Mouse (Mus musculus): ENCODE results near the gene Pard6b. TPM values are rescaled to one million over a fixed set of nuclear protein-coding genes. Genes with fewer than 3 reads are reported as not detected.

The Pard6b gene
- 7.5 TPM in 2 replicates for polyA plus RNA-seq (2015; fragmentation: Nextera tagmentation; extraction: Ambion mirVana)

GRCm38 (mm10) chr2:168080431-168081246 is at the start of gene Pard6b:
Gene Pard6b, plus strand, starts transcription at chr2:168081004.
- peaks cover 23% of the 10 kb centered on the region for H3K4me1 ChIP-seq
- peak within 1 kb of the TSS; percentile 96 for H3K27ac ChIP-seq
- H3K27me3 ChIP-seq (replicated peaks), result 0 out of 2 replicates have a peak, but pooled peaks cover 3% of the 10 kb centered on the region
- H3K9ac ChIP-seq, result peak within 1 kb of the TSS; percentile 83
- no peaks in the 10 kb centered on the region for H3K9me3 ChIP-seq
- ATAC-seq (replicated peaks), result peak; percentile 96
- WGBS, result under 1% methylated on average over 94 of the region's 110 CpGs
- H3K36me3 ChIP-seq (replicated peaks), result no peaks in the 10 kb centered on the region
- peak within 1 kb of the TSS; percentile 82 for H3K4me3 ChIP-seq
- peak within 1 kb of the TSS; percentile 79 for H3K4me2 ChIP-seq

- no peak overlapping the region for H3K4me2 ChIP-seq
- H3K4me3 ChIP-seq, result no peak overlapping the region
- no peaks in the 10 kb centered on the region for H3K36me3 ChIP-seq (replicated peaks)
- no peak for ATAC-seq (replicated peaks)
- H3K9me3 ChIP-seq, result no peaks in the 10 kb centered on the region
- H3K27ac ChIP-seq, result no peak overlapping the region
- no peaks in the 10 kb centered on the region for H3K27me3 ChIP-seq (replicated peaks)
- no peaks in the 10 kb centered on the region for H3K4me1 ChIP-seq
- WGBS, result 86% methylated on average over 2 of the region's 2 CpGs
- no peak overlapping the region for H3K9ac ChIP-seq
Measured at GRCm38 (mm10) chr2:168031842-168032241, 49.0 kb upstream of the Pard6b start.

- H3K4me2 ChIP-seq, result no peak overlapping the region
- H3K4me1 ChIP-seq, result no peaks in the 10 kb centered on the region
- H3K9me3 ChIP-seq, result no peaks in the 10 kb centered on the region
- ATAC-seq (replicated peaks), result no peak
- H3K4me3 ChIP-seq, result no peak overlapping the region
- no peak overlapping the region for H3K9ac ChIP-seq
- no peaks in the 10 kb centered on the region for H3K27me3 ChIP-seq (replicated peaks)
- H3K27ac ChIP-seq, result no peak overlapping the region
- 53% methylated on average over 10 of the region's 10 CpGs for WGBS
- no peaks in the 10 kb centered on the region for H3K36me3 ChIP-seq (replicated peaks)
Measured at GRCm38 (mm10) chr2:168033905-168034304, 46.9 kb upstream of the Pard6b start.

GRCm38 (mm10) chr2:168035907-168036306 is 44.9 kb upstream of the Pard6b start:
- 84% methylated on average over 6 of the region's 6 CpGs for WGBS
- no peak for ATAC-seq (replicated peaks)
- no peak overlapping the region for H3K27ac ChIP-seq
- H3K9ac ChIP-seq, result no peak overlapping the region
- H3K36me3 ChIP-seq (replicated peaks), result no peaks in the 10 kb centered on the region
- no peak overlapping the region for H3K4me3 ChIP-seq
- no peaks in the 10 kb centered on the region for H3K4me1 ChIP-seq
- no peak overlapping the region for H3K4me2 ChIP-seq
- no peaks in the 10 kb centered on the region for H3K9me3 ChIP-seq
- no peaks in the 10 kb centered on the region for H3K27me3 ChIP-seq (replicated peaks)

- Histone ChIP-seq H3K9ac (no peak overlapping the region), H3K4me1 (no peaks in the 10 kb centered on the region), H3K4me3 (no peak overlapping the region), H3K4me2 (no peak overlapping the region), H3K27ac (no peak overlapping the region), H3K9me3 (no peaks in the 10 kb centered on the region), H3K27me3 (replicated peaks) (no peaks in the 10 kb centered on the region), H3K36me3 (replicated peaks) (no peaks in the 10 kb centered on the region)
- WGBS, result 56% methylated on average over 3 of the region's 3 CpGs
- no peak for ATAC-seq (replicated peaks)
Measured at GRCm38 (mm10) chr2:168037063-168037462, 43.7 kb upstream of the Pard6b start.

- no peak overlapping the region for H3K4me3 ChIP-seq
- H3K36me3 ChIP-seq (replicated peaks), result no peaks in the 10 kb centered on the region
- H3K9me3 ChIP-seq, result no peaks in the 10 kb centered on the region
- no peaks in the 10 kb centered on the region for H3K27me3 ChIP-seq (replicated peaks)
- no peak overlapping the region for H3K27ac ChIP-seq
- H3K4me1 ChIP-seq, result peaks cover 3% of the 10 kb centered on the region; the same call in 1 of the 2 replicates
- H3K9ac ChIP-seq, result no peak overlapping the region
- H3K4me2 ChIP-seq, result no peak overlapping the region
- no peak for ATAC-seq (replicated peaks)
- 20% methylated on average over 3 of the region's 3 CpGs for WGBS
Measured at GRCm38 (mm10) chr2:168040751-168041150, 40.1 kb upstream of the Pard6b start.

GRCm38 (mm10) chr2:168042019-168042418 is 38.8 kb upstream of the Pard6b start:
- WGBS, result 78% methylated on average over 6 of the region's 6 CpGs
- H3K4me3 ChIP-seq, result no peak overlapping the region
- H3K4me1 ChIP-seq, result peaks cover 4% of the 10 kb centered on the region; the same call in 1 of the 2 replicates
- H3K36me3 ChIP-seq (replicated peaks), result no peaks in the 10 kb centered on the region
- no peak for ATAC-seq (replicated peaks)
- no peaks in the 10 kb centered on the region for H3K27me3 ChIP-seq (replicated peaks)
- H3K27ac ChIP-seq, result no peak overlapping the region
- H3K4me2 ChIP-seq, result no peak overlapping the region
- no peak overlapping the region for H3K9ac ChIP-seq
- H3K9me3 ChIP-seq, result no peaks in the 10 kb centered on the region

- Histone ChIP-seq H3K4me1 (peaks cover 12% of the 10 kb centered on the region), H3K9me3 (no peaks in the 10 kb centered on the region), H3K4me2 (no peak overlapping the region), H3K9ac (no peak overlapping the region), H3K4me3 (no peak overlapping the region), H3K27ac (no peak overlapping the region), H3K36me3 (replicated peaks) (no peaks in the 10 kb centered on the region), H3K27me3 (replicated peaks) (peaks cover 11% of the 10 kb centered on the region)
- WGBS, result 78% methylated on average over 10 of the region's 10 CpGs
- no peak for ATAC-seq (replicated peaks)
Measured at GRCm38 (mm10) chr2:168044681-168045287, 36.0 kb upstream of the Pard6b start.

GRCm38 (mm10) chr2:168045357-168045756 is 35.4 kb upstream of the Pard6b start:
- H3K4me2 ChIP-seq, result no peak overlapping the region
- peaks cover 17% of the 10 kb centered on the region for H3K4me1 ChIP-seq
- WGBS, result 55% methylated on average over 13 of the region's 13 CpGs
- H3K9me3 ChIP-seq, result no peaks in the 10 kb centered on the region
- H3K9ac ChIP-seq, result no peak overlapping the region
- H3K27ac ChIP-seq, result no peak overlapping the region
- H3K4me3 ChIP-seq, result no peak overlapping the region
- ATAC-seq (replicated peaks), result no peak
- peaks cover 16% of the 10 kb centered on the region for H3K27me3 ChIP-seq (replicated peaks)
- no peaks in the 10 kb centered on the region for H3K36me3 ChIP-seq (replicated peaks)

GRCm38 (mm10) chr2:168045771-168046170 is 35.0 kb upstream of the Pard6b start:
- no peaks in the 10 kb centered on the region for H3K9me3 ChIP-seq
- no peak overlapping the region for H3K4me2 ChIP-seq
- H3K36me3 ChIP-seq (replicated peaks), result no peaks in the 10 kb centered on the region
- no peak overlapping the region for H3K9ac ChIP-seq
- ATAC-seq (replicated peaks), result no peak
- H3K27me3 ChIP-seq (replicated peaks), result peaks cover 20% of the 10 kb centered on the region
- H3K27ac ChIP-seq, result no peak overlapping the region
- H3K4me3 ChIP-seq, result no peak overlapping the region
- peaks cover 21% of the 10 kb centered on the region for H3K4me1 ChIP-seq
- 11% methylated on average over 5 of the region's 5 CpGs for WGBS

GRCm38 (mm10) chr2:168046467-168046866 is 34.3 kb upstream of the Pard6b start:
- no peak overlapping the region for H3K4me3 ChIP-seq
- 76% methylated on average over 4 of the region's 4 CpGs for WGBS
- peaks cover 27% of the 10 kb centered on the region for H3K27me3 ChIP-seq (replicated peaks)
- no peaks in the 10 kb centered on the region for H3K36me3 ChIP-seq (replicated peaks)
- no peaks in the 10 kb centered on the region for H3K9me3 ChIP-seq
- no peak overlapping the region for H3K27ac ChIP-seq
- H3K4me1 ChIP-seq, result peaks cover 21% of the 10 kb centered on the region
- no peak for ATAC-seq (replicated peaks)
- H3K9ac ChIP-seq, result no peak overlapping the region
- no peak overlapping the region for H3K4me2 ChIP-seq

GRCm38 (mm10) chr2:168049002-168049635 is 31.7 kb upstream of the Pard6b start:
- no peak for ATAC-seq (replicated peaks)
- H3K4me1 ChIP-seq, result peaks cover 21% of the 10 kb centered on the region
- H3K9me3 ChIP-seq, result no peaks in the 10 kb centered on the region
- H3K4me2 ChIP-seq, result peak overlapping the region; percentile 81; the same call in 1 of the 2 replicates
- H3K9ac ChIP-seq, result no peak overlapping the region
- H3K27me3 ChIP-seq (replicated peaks), result peaks cover 34% of the 10 kb centered on the region
- H3K36me3 ChIP-seq (replicated peaks), result no peaks in the 10 kb centered on the region
- 13% methylated on average over 16 of the region's 16 CpGs for WGBS
- H3K4me3 ChIP-seq, result no peak overlapping the region
- H3K27ac ChIP-seq, result no peak overlapping the region

Measured in midbrain, embryonic 15.5 days (tissue).